Mouse (Mus musculus) thymus, postnatal 4 days (tissue): ENCODE measurements around the gene Aadat.
"Not testable (repeated sequence)": the region's sequence is repeated elsewhere in the genome, so short reads cannot be mapped to it uniquely, and the experiment has no call there.

Experiments used
- DNase-seq: peaks from one replicate; pipeline ENCODE4 v3.0.0; 2021

The Aadat gene

GRCm38 (mm10) chr8:60505653-60506521 lies at the start of gene Aadat:
Gene Aadat (plus strand): TSS chr8:60505932.
- peak; percentile 9 for DNase-seq

DNA sequence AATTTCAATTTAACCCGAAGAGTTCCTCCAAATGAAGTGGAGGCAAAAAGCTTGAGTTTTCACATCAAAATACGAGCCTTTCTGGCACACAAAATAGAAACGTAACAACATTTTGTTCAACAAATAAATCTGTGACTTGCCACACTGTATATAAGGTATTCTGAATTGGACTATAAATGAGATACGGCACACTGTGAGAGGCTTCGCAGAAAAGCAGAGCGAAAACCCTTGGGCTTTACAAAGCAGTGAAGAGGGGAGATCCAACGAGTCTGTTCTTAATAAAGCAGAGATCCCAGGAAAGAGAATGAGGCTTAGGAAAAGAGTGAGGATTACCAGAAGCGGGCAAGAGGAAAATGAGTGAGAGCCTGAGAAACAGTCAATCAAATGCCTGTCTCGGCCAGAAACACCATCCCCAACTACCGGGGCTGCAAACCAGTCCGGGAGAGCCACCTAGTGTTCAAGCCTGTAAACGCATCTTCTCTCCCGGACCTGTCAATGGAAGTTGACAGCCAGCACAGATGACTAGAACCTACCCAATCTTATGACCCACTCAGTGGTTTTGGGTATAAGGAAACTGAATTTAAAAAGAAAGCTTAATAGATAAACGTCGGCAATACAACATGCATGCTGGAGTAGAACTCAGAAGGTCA lies 38.9 kb upstream of the Aadat start:
- peak; percentile 50 for DNase-seq

- no peak for DNase-seq
Measured at GRCm38 (mm10) chr8:60490147-60490546, 15.6 kb upstream of the Aadat start.

GRCm38 (mm10) chr8:60491871-60492270 lies 13.9 kb upstream of the Aadat start:
- DNase-seq = no peak

DNA sequence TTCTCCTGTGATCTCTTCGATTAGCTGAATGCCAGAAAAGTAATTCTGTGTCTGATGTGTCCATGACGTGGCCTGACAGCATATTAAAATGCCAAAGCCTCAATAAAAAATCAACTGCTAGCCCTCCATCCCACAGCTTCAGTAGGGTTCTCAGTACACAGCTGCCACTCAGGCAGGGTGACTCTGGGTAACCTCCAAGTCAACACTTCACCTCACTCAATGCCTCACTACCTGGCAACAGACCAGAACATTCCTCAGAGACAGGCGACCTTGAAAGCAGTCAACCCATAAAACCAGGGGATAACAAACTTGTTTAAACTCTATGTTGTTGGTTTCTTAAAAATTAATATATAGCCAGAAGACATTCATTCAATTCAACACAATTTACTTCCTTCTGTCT lies 13.3 kb upstream of the Aadat start:
- no peak for DNase-seq

GRCm38 (mm10) chr8:60494606-60495005 lies 11.1 kb upstream of the Aadat start:
- DNase-seq = no peak

DNA sequence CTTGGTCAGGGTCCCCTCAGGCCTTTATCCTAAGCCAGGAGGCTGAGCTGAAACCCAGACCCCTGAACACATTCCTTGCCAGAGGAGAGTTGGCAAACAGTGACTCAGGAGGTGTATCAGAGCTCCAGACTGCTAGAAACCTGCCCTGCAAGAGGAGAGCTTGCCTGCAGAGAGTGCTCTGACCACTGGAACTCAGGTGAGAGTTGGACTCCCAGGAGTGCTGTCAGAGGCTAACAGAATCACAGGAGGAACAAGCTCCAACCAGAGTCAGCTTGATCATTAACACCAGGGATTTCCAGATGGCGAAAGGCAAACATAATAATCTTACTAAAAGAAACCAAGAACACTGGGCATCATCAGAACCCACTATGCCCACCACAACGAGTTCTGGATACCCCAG lies 10.7 kb upstream of the Aadat start:
- DNase-seq = not testable (repeated sequence)

- DNase-seq = no peak
Measured at GRCm38 (mm10) chr8:60503098-60503497, 2.6 kb upstream of the Aadat start, which contains the start of gene Gm10283. Gene Gm10283 (minus strand): TSS chr8:60503198.

DNA sequence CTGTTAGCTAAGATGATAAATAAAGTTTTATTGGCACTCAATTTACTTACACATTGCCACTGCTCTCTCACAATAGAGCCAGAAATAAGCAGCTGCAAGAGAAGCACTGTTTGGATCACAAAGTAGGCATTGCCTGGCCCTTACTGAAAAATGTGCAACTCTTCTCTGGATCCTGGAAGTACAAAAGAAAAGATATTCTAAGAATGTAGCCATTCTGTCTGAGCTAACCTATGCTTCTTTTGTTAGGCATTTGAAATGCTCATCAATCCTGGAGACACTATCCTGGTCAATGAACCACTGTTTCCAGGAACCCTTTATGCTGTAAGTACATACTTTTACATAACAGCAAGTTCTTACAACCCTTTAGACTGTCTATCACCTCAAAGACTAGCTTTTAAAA lies 12.6 kb downstream of the Aadat start:
- DNase-seq = no peak

DNA sequence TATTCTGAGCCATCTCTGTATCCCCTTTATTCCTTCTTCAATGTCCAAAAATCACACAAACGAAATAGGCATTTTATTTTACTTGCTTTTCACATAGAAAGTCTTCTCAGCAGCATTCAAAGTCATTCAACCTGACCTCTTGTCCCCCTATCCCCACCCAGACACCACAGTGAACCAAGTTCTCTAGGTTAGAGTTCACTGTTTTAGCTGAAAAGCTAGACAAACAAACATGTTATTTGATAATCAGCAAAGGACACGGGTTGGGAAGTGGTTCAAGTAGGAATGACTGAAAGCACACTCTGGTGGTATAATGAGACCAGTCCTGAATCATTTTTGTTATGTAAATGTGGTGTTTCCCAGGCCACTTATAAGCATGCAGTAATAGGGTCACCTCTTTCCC lies 29.2 kb downstream of the Aadat start:
- DNase-seq = no peak

DNA sequence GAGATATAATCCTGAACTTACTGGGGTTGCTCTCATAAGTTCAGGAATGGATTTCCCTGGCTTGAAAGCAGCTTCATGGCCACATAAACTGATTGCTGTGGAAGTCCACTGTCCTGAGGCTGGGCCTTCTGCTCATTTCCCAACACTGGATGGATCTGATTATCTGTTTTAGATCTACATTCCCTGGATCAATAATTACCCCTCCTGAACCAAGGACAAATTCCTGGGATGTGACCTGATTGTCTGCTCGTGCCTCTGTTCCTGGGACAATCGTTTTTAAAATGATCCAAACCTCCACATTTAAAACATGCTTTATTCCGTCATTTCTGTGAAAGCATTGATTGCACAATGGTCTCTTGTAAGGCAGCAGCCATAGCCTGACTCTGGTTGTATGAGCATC lies 61.1 kb downstream of the Aadat start:
- no peak for DNase-seq

DNA sequence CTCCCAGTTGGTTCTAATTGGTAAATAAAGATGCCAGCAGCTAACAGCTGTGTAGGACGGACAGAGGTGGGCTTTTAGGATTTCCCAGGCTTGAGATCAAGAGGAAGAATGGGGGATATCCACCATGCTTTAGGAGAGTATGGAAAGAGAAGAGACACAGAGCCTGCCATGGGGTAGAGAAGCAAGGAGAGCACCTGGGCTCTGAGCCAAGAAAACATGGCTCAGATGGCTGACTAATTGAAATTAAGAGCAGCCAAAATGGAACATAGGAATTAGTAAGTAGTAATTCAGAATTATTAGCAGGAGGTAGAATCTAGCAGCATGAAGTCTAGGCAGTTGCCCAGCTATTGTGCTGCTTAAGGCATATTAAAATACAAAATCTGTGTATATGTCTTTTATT lies 71.5 kb downstream of the Aadat start:
- no peak for DNase-seq

DNA sequence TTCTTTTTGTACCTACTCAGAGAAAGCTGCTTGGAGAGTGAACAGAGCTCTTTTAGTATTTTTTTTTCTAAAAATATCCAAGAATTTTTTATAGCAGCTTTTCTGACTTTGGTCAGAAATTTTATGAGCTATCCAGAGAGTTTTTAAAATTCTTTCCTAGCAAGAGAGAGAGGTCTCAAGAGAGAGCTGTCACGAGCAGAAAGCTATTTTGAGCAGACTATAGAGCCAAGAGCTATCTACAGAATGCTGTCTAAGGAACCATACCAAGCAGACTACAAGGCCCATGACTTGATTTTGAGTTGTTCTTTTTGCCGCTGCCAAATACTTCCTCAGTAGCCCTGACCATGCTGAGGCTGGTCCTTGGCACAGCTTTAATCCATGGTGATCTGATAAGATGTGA lies 77.6 kb downstream of the Aadat start:
- DNase-seq = no peak

DNA sequence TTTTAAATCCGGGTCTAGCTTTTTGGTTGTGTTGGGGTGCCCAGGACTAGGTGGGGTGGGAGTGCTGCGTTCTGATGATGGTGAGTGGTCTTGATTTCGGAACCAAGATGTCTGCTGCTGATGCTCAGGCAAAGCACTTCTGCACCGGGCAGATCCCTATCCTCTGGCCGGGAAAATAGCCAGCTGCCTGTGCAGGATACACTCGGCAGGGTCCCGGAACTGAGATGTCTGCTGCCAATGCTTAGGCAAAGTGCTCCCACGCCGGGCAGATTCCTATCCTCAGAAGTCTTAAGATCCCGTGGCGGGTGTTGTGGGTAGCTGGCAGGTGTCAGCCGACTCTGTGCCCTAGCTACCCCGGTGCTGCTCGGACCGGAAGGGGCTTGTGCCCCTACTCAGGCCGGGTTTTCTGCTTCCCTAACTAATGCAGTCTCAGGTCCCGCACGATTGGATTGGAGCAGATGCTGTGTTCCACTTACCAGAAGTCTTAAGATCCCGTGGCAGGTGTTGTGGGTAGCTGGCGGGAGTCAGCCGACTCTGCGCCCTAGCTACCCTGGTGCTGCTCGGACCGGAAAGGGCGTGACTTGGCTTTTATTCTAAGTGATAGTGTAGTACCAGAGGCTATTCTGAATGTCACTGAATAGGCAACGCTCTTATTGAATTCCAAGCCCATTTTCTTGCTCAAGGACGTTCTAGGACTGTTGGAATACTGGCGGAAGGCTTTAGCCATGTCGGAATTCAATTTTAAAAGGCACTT lies 85.8 kb downstream of the Aadat start:
- DNase-seq = not testable (repeated sequence)

DNA sequence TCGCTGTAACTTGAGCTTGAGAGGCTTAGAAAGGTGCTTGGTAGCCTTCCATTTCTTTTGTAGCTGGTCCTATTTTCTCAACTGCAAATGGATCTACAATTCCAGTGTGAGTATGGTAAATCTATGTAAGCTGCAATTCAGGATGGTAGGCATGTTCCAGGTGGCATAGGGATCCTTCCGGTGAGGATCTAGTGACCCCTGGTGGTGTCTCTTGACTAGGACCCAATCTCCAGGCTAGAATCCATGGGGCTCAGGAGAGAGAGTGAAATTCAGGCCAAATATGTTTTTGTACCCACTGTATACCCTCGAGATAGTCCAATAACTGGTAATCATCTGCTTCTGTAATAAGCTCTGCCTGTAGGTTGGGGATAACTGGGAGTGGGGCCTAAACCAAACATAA lies 89.0 kb downstream of the Aadat start:
- DNase-seq = no peak
